Mouse (Mus musculus) heart, adult 2 months (tissue): ENCODE measurements at regions not wholly inside any gene's neighbourhood (a gene's known extent, or its start where the extent isn't known, plus 50 kb on each side); places are given as distances from the start of the nearest gene placed in this dataset.

ENCODE experiments used
- CTCF ChIP-seq: fragments of 200-600 bp; IDR thresholded peaks from 2 replicates; pipeline ENCODE4 v1.8.1; 2022; ENCODE audit warnings: antibody characterized with exemption, mild to moderate bottlenecking, moderate library complexity
- POLR2A ChIP-seq: fragments of 200-500 bp; IDR thresholded peaks from 2 replicates; pipeline ENCODE4 v1.6.1; 2011; ENCODE audit warnings: mild to moderate bottlenecking, low read depth, low read length, control low read depth; ENCODE audit not compliant: insufficient read depth

- no peak for TF ChIP-seq POLR2A
- no peak for TF ChIP-seq CTCF
Measured at GRCm38 (mm10) chr9:71383901-71384300, 101.8 kb downstream of the Polr2m start.
